Mouse (Mus musculus) MEL (cell line): ENCODE measurements around the gene Tmem248. TPM values are rescaled to one million over a fixed set of nuclear protein-coding genes. Genes with fewer than 3 reads are reported as not detected.
A peak's percentile ranks its signal among the peaks of the same experiment; 100 is the strongest.

Source experiments
- DNase-seq: peaks from one replicate; pipeline ENCODE4 v3.0.0; 2011; ENCODE audit warnings: low read depth, low spot score
- H3K27ac ChIP-seq: 2 replicates; pipeline ENCODE4 v1.5.1; 2012; ENCODE audit warnings: low read depth, mild to moderate bottlenecking, control low read depth, low read length, moderate library complexity; ENCODE audit not compliant: control insufficient read depth
- H3K27me3 ChIP-seq, 2 experiments: fragments of 150-350 bp in 1 of 2; sonication (generic) in 1 of 2; 2 replicates each; pipeline ENCODE4 v1.6.1; 2012; ENCODE audit warnings: low read length in 2 of 2, mild to moderate bottlenecking in 2 of 2, improper control_type of control experiment in 1 of 2, moderate library complexity in 1 of 2; ENCODE audit not compliant: insufficient read depth in 2 of 2, control insufficient read depth in 1 of 2
- H3K36me3 ChIP-seq, 2 experiments: 2 replicates each; pipeline ENCODE4 v1.6.1; 2012 to 2014; ENCODE audit warnings: low read length in 2 of 2, improper control_type of control experiment in 1 of 2, inconsistent platforms in 1 of 2, mild to moderate bottlenecking in 1 of 2; ENCODE audit not compliant: insufficient read depth in 2 of 2, control insufficient read depth in 1 of 2
- H3K4me1 ChIP-seq, 2 experiments: fragments of 150-350 bp in 1 of 2; sonication (generic) in 1 of 2; 2 replicates each; pipeline ENCODE4 v1.6.1; 2012; ENCODE audit warnings: low read length in 2 of 2, improper control_type of control experiment in 1 of 2, mild to moderate bottlenecking in 1 of 2; ENCODE audit not compliant: insufficient read depth in 2 of 2, control insufficient read depth in 1 of 2
- H3K4me3 ChIP-seq, 2 experiments: fragments of 150-350 bp in 1 of 2; sonication (generic) in 1 of 2; 2 replicates each; pipeline ENCODE4 v1.5.1; 2012; ENCODE audit warnings: low read depth in 2 of 2, low read length in 2 of 2, mild to moderate bottlenecking in 2 of 2, moderate library complexity in 2 of 2, control low read depth in 1 of 2, improper control_type of control experiment in 1 of 2; ENCODE audit not compliant: control insufficient read depth in 1 of 2, insufficient read depth in 1 of 2
- H3K79me2 ChIP-seq: 2 replicates; pipeline ENCODE4 v1.6.1; 2012; ENCODE audit warnings: mild to moderate bottlenecking, low read length, moderate library complexity; ENCODE audit not compliant: control insufficient read depth, poor library complexity, insufficient read depth
- H3K9ac ChIP-seq: 2 replicates; pipeline ENCODE4 v1.6.1; 2012; ENCODE audit warnings: low read depth, mild to moderate bottlenecking, control low read depth, low read length, moderate library complexity; ENCODE audit not compliant: control insufficient read depth, poor library complexity, severe bottlenecking
- H3K9me3 ChIP-seq: fragments of 150-350 bp; sonication (generic); replicated peaks from 2 replicates; pipeline ENCODE4 v1.6.1; 2012; ENCODE audit warnings: mild to moderate bottlenecking, low read length, improper control_type of control experiment, moderate library complexity; ENCODE audit not compliant: insufficient read depth
- BHLHE40 ChIP-seq: IDR thresholded peaks from 2 replicates; pipeline ENCODE4 v1.6.1; 2012; ENCODE audit warnings: low read depth, mild to moderate bottlenecking, inconsistent platforms, low read length, improper control_type of control experiment, borderline replicate concordance
- CHD1 ChIP-seq: IDR thresholded peaks from 2 replicates; pipeline ENCODE4 v1.6.1; 2012; ENCODE audit warnings: low read depth, mild to moderate bottlenecking, inconsistent platforms, low read length, improper control_type of control experiment
- CHD2 ChIP-seq: IDR thresholded peaks from 2 replicates; pipeline ENCODE4 v1.6.1; 2011; ENCODE audit warnings: low read length, improper control_type of control experiment
- CTCF ChIP-seq, 3 experiments: IDR thresholded peaks in 2 of 3; conservative IDR thresholded peaks in 1 of 3; 2 replicates each; pipeline ENCODE4 v1.5.1; 2011 to 2012; ENCODE audit warnings: low read length in 3 of 3, low read depth in 2 of 3, mild to moderate bottlenecking in 2 of 3, improper control_type of control experiment in 1 of 3, inconsistent platforms in 1 of 3, mixed read lengths in 1 of 3, moderate library complexity in 1 of 3; ENCODE audit not compliant: control insufficient read depth in 1 of 3, insufficient read depth in 1 of 3, poor library complexity in 1 of 3, severe bottlenecking in 1 of 3
- E2F4 ChIP-seq: IDR thresholded peaks from 2 replicates; pipeline ENCODE4 v1.6.1; 2011; ENCODE audit warnings: low read depth, low read length, improper control_type of control experiment, borderline replicate concordance
- ELF1 ChIP-seq: IDR thresholded peaks from 2 replicates; pipeline ENCODE4 v1.6.1; 2014; ENCODE audit warnings: low read depth, mild to moderate bottlenecking, inconsistent platforms, low read length, improper control_type of control experiment, moderate library complexity
- ETS1 ChIP-seq: IDR thresholded peaks from 2 replicates; pipeline ENCODE4 v1.6.1; 2012; ENCODE audit warnings: low read depth, mild to moderate bottlenecking, inconsistent platforms, low read length, improper control_type of control experiment, moderate library complexity
- GABPA ChIP-seq: IDR thresholded peaks from 2 replicates; pipeline ENCODE4 v1.6.1; 2012; ENCODE audit warnings: low read depth, mild to moderate bottlenecking, inconsistent platforms, low read length, improper control_type of control experiment, moderate library complexity
- GATA1 ChIP-seq: IDR thresholded peaks from 2 replicates; pipeline ENCODE4 v1.6.1; 2011; ENCODE audit warnings: low read depth, low read length, improper control_type of control experiment
- HCFC1 ChIP-seq: IDR thresholded peaks from 2 replicates; pipeline ENCODE4 v1.6.1; 2012; ENCODE audit warnings: low read depth, mild to moderate bottlenecking, inconsistent platforms, low read length, improper control_type of control experiment, moderate library complexity
- JUND ChIP-seq: IDR thresholded peaks from 2 replicates; pipeline ENCODE4 v1.6.1; 2011; ENCODE audit warnings: low read depth, mild to moderate bottlenecking, improper control_type of control experiment, low read length
- KAT2A ChIP-seq: conservative IDR thresholded peaks from 2 replicates; pipeline ENCODE4 v1.6.1; 2012; ENCODE audit warnings: low read depth, low read length, improper control_type of control experiment, inconsistent platforms
- MAFK ChIP-seq: IDR thresholded peaks from 2 replicates; pipeline ENCODE4 v1.6.1; 2011; ENCODE audit warnings: low read depth, mild to moderate bottlenecking, low read length, improper control_type of control experiment, borderline replicate concordance
- MAZ ChIP-seq: IDR thresholded peaks from 2 replicates; pipeline ENCODE4 v1.6.1; 2012; ENCODE audit warnings: low read depth, mild to moderate bottlenecking, inconsistent platforms, low read length, improper control_type of control experiment
- MEF2A ChIP-seq: IDR thresholded peaks from 2 replicates; pipeline ENCODE4 v1.6.1; 2014; ENCODE audit warnings: low read depth, mild to moderate bottlenecking, inconsistent platforms, low read length, improper control_type of control experiment; ENCODE audit not compliant: poor library complexity, insufficient replicate concordance, severe bottlenecking; ENCODE audit errors: extremely low read depth
- MXI1 ChIP-seq: IDR thresholded peaks from 2 replicates; pipeline ENCODE4 v1.6.1; 2011; ENCODE audit warnings: mild to moderate bottlenecking, low read depth, low read length, improper control_type of control experiment
- MYB ChIP-seq: IDR thresholded peaks from 2 replicates; pipeline ENCODE4 v1.6.1; 2011; ENCODE audit warnings: mild to moderate bottlenecking, low read depth, low read length, improper control_type of control experiment
- MYC ChIP-seq: IDR thresholded peaks from 2 replicates; pipeline ENCODE4 v1.6.1; 2011; ENCODE audit warnings: low read depth, mild to moderate bottlenecking, low read length, improper control_type of control experiment, moderate library complexity
- NELFE ChIP-seq: IDR thresholded peaks from 2 replicates; pipeline ENCODE4 v1.6.1; 2011; ENCODE audit warnings: low read depth, low read length, improper control_type of control experiment
- NRF1 ChIP-seq: IDR thresholded peaks from 2 replicates; pipeline ENCODE4 v1.6.1; 2014; ENCODE audit warnings: low read depth, mild to moderate bottlenecking, inconsistent platforms, low read length, improper control_type of control experiment, moderate library complexity; ENCODE audit not compliant: poor library complexity, insufficient read depth, severe bottlenecking
- POLR2A ChIP-seq, 2 experiments: IDR thresholded peaks; 2 replicates each; pipeline ENCODE4 v1.6.1; 2011 to 2012; ENCODE audit warnings: low read length in 2 of 2, mild to moderate bottlenecking in 2 of 2, control low read depth in 1 of 2, improper control_type of control experiment in 1 of 2, low read depth in 1 of 2, moderate library complexity in 1 of 2; ENCODE audit not compliant: control insufficient read depth in 1 of 2, insufficient read depth in 1 of 2, poor library complexity in 1 of 2
- POLR2AphosphoS2 ChIP-seq: IDR thresholded peaks from 2 replicates; pipeline ENCODE4 v1.6.1; 2011; ENCODE audit warnings: low read length, improper control_type of control experiment
- POLR2AphosphoS5 ChIP-seq: IDR thresholded peaks from 2 replicates; pipeline ENCODE4 v1.6.1; 2012; ENCODE audit warnings: low read depth, borderline replicate concordance, mild to moderate bottlenecking, inconsistent platforms, low read length, moderate library complexity, mixed read lengths
- RAD21 ChIP-seq: IDR thresholded peaks from 2 replicates; pipeline ENCODE4 v1.6.1; 2011; ENCODE audit warnings: mild to moderate bottlenecking, low read depth, low read length, improper control_type of control experiment
- RCOR1 ChIP-seq: IDR thresholded peaks from 2 replicates; pipeline ENCODE4 v1.6.1; 2012; ENCODE audit warnings: low read depth, mild to moderate bottlenecking, inconsistent platforms, low read length, improper control_type of control experiment
- SIN3A ChIP-seq: IDR thresholded peaks from 2 replicates; pipeline ENCODE4 v1.6.1; 2012; ENCODE audit warnings: low read length, improper control_type of control experiment, inconsistent platforms
- SMC3 ChIP-seq: IDR thresholded peaks from 2 replicates; pipeline ENCODE4 v1.6.1; 2011; ENCODE audit warnings: low read depth, low read length, improper control_type of control experiment
- TAL1 ChIP-seq: IDR thresholded peaks from 2 replicates; pipeline ENCODE4 v1.6.1; 2012; ENCODE audit warnings: mild to moderate bottlenecking, inconsistent platforms, low read length, moderate library complexity, mixed read lengths
- TBP ChIP-seq: IDR thresholded peaks from 2 replicates; pipeline ENCODE4 v1.8.0; 2011; ENCODE audit warnings: low read depth, low read length, improper control_type of control experiment
- TCF12 ChIP-seq: IDR thresholded peaks from 2 replicates; pipeline ENCODE4 v1.6.1; 2014; ENCODE audit warnings: low read depth, mild to moderate bottlenecking, inconsistent platforms, low read length, improper control_type of control experiment, moderate library complexity
- UBTF ChIP-seq: IDR thresholded peaks from 2 replicates; pipeline ENCODE4 v1.6.1; 2012; ENCODE audit warnings: low read depth, mild to moderate bottlenecking, inconsistent platforms, low read length, improper control_type of control experiment, moderate library complexity, borderline replicate concordance; ENCODE audit not compliant: insufficient read depth
- USF1 ChIP-seq: IDR thresholded peaks from 2 replicates; pipeline ENCODE4 v1.6.1; 2014; ENCODE audit warnings: low read depth, mild to moderate bottlenecking, inconsistent platforms, low read length, improper control_type of control experiment, moderate library complexity
- ZC3H11A ChIP-seq: IDR thresholded peaks from 2 replicates; pipeline ENCODE4 v1.6.1; 2012; ENCODE audit warnings: low read depth, mild to moderate bottlenecking, inconsistent platforms, low read length, improper control_type of control experiment
- ZMIZ1 ChIP-seq: IDR thresholded peaks from 2 replicates; pipeline ENCODE4 v1.6.1; 2012; ENCODE audit warnings: low read depth, mild to moderate bottlenecking, inconsistent platforms, low read length, improper control_type of control experiment, moderate library complexity
- polyA plus RNA-seq, 2 experiments: library from polyadenylated mRNA; stranded (reverse) in 1 of 2; unstranded in 1 of 2; fragments of >175 nt in 1 of 2; fragments of >200 nt in 1 of 2; gene quantifications; 2 replicates each; pipeline versions ENCODE4 v1.2.1 to v1.2.4; 2012; ENCODE audit warnings: low replicate concordance in 2 of 2, low read depth in 1 of 2; ENCODE audit not compliant: insufficient read length in 2 of 2, insufficient read depth in 1 of 2, missing spikeins in 1 of 2
- total RNA-seq: library from RNA; depleted of rRNA; stranded (reverse); fragments of 300-350 nt; gene quantifications from 2 replicates; pipeline ENCODE4 v1.2.3, GENCODE M21; 2012

The Tmem248 gene
- total and polyA plus RNA-seq, 3 experiments, result 55.5 to 58.2 TPM; not detected in 1

- peak; percentile 97 for TF ChIP-seq CHD1
Measured at GRCm38 (mm10) chr5:130170666-130171422, 46.0 kb upstream of the Tmem248 start (continued).

- peak; percentile 91 for DNase-seq
- H3K9me3 ChIP-seq, result no peaks in the 10 kb centered on the region
- H3K9ac ChIP-seq, result peak within 1 kb of the TSS; percentile 97
- H3K27me3 ChIP-seq, result no peaks in the 10 kb centered on the region
- H3K27ac ChIP-seq, result peak within 1 kb of the TSS; percentile 99
- peak within 1 kb of the TSS; percentile 78 to 98 for H3K4me3 ChIP-seq
- peaks cover 27 to 47% of the 10 kb centered on the region in 2 experiments for H3K4me1 ChIP-seq
- H3K36me3 ChIP-seq, result peaks cover 0 to 47% of the 10 kb centered on the region in 2 experiments; a peak in 2 of 4 replicates
- H3K79me2 ChIP-seq, result peaks cover 46% of the 10 kb centered on the region
- TF ChIP-seq POLR2AphosphoS2 (peak; percentile 81), MXI1 (no peak), GABPA (no peak), RAD21 (no peak), UBTF (no peak), POLR2A (IDR thresholded peaks at IDR 0.05; ENCODE audit: control insufficient read depth in 1 of 2, insufficient read depth in 1 of 2, low read depth in 1 of 2, low read length in 2 of 2, poor library complexity in 1 of 2) (peak; percentile 86 to 92), ELF1 (peak; percentile 82), JUND (no peak), KAT2A (no peak; the same call in 1 of the 2 replicates), NRF1 (peak; percentile 61), TAL1 (peak; percentile 1; the same call in 1 of the 2 replicates), E2F4 (no peak), TCF12 (peak; percentile 32; the same call in 1 of the 2 replicates), MAZ (no peak; the same call in 1 of the 2 replicates), CTCF (IDR thresholded peaks at IDR 0.05 in 2 of 3, conservative IDR thresholded peaks at IDR 0.05 in 1 of 3; ENCODE audit: control insufficient read depth in 1 of 3, insufficient read depth in 1 of 3, low read depth in 2 of 3, low read length in 3 of 3, poor library complexity in 1 of 3, severe bottlenecking in 1 of 3) (0 out of 6 replicates have a peak, but pooled peaks of 1 of the 3 experiments have one; percentile 0), ETS1 (no peak), HCFC1 (peak; percentile 80), MEF2A (no peak), SMC3 (no peak), USF1 (no peak), CHD2 (no peak), MAFK (no peak), RCOR1 (no peak), GATA1 (no peak), ZMIZ1 (no peak), MYB (no peak), ZC3H11A (no peak), POLR2AphosphoS5 (no peak), BHLHE40 (no peak), NELFE (peak; percentile 86), SIN3A (no peak), TBP (no peak), MYC (no peak)
Measured at GRCm38 (mm10) chr5:130171423-130171954, 45.4 kb upstream of the Tmem248 start, which contains the start of gene Rabgef1. Gene Rabgef1 (plus strand): TSS chr5:130171798.
